Comparison of ENCODE assay signal across 9 mouse cellular contexts in genomic region chr5:9419964-9420363, GRCm38 (mm10).
DNase-seq lines count a peak whose midpoint lies in the region; ATAC-seq and TF ChIP-seq lines count a peak whose summit lies in the region.
"Had no signal": no experiment of that assay in that cellular context is flagged by ENCODE, and none has a peak within 500 bp of the region (broad histone marks: within the 10 kb centered on the region; RNA-seq: fewer than 3 reads in every experiment).

No protein-coding gene starts in this region.

- no peak overlapping the region for H3K27ac ChIP-seq in cerebellum, adult 2 months (ENCODE audit: insufficient read depth, low read length)
- no peak overlapping the region for H3K27ac ChIP-seq in lung, postnatal 0 days (ENCODE audit: low read length)
- no peak overlapping the region for H3K27ac ChIP-seq in midbrain, embryonic 14.5 days (replicated peaks; ENCODE audit: low read depth, low read length)
- H3K27ac ChIP-seq: limb, embryonic 15.5 days had no signal

- H3K27me3 ChIP-seq in cerebellum, adult 2 months (ENCODE audit: control insufficient read depth, insufficient read depth, low read length) = no peaks in the 10 kb centered on the region
- H3K27me3 ChIP-seq in lung, postnatal 0 days (replicated peaks; ENCODE audit: insufficient read depth, low read length) = no peaks in the 10 kb centered on the region
- H3K27me3 ChIP-seq in midbrain, embryonic 14.5 days (ENCODE audit: control insufficient read depth, insufficient read depth, low read length) = no peaks in the 10 kb centered on the region
- H3K27me3 ChIP-seq: limb, embryonic 15.5 days had no signal

- DNase-seq in cerebellum, adult 2 months = peak; percentile 20 to 33
- no peak for DNase-seq in cerebellum, adult 8-10 months
- peak; percentile 18 for DNase-seq in lung, postnatal 0 days (ENCODE audit: low spot score)
- DNase-seq in lung, postnatal 25 days (ENCODE audit: low spot score) = no peak
- peak; percentile 70 for DNase-seq in midbrain, embryonic 14.5 days
- DNase-seq in urinary bladder, adult 2 months (ENCODE audit: low spot score) = no peak
- DNase-seq in heart, adult 8-10 months (ENCODE audit: low spot score) = no peak

- WGBS in cerebellum, adult 2 months = 67% methylated on average over 1 of the region's 1 CpGs
- WGBS in lung, postnatal 0 days = 15% methylated on average over 1 of the region's 1 CpGs
- whole genome bisulfite sequencing in midbrain, embryonic 14.5 days = 71% methylated on average over 1 of the region's 1 CpGs

- H3K9me3 ChIP-seq in lung, postnatal 0 days (ENCODE audit: low read length) = no peaks in the 10 kb centered on the region
- no peaks in the 10 kb centered on the region for H3K9me3 ChIP-seq in midbrain, embryonic 14.5 days (ENCODE audit: control insufficient read depth, low read length)
- H3K9me3 ChIP-seq: limb, embryonic 15.5 days had no signal

- H3K4me3 ChIP-seq in cerebellum, adult 2 months (replicated peaks; ENCODE audit: insufficient read depth, low read depth, low read length) = no peak overlapping the region
- H3K4me3 ChIP-seq in lung, postnatal 0 days (ENCODE audit: low read depth, low read length) = no peak overlapping the region
- no peak overlapping the region for H3K4me3 ChIP-seq in midbrain, embryonic 14.5 days (replicated peaks; ENCODE audit: low read depth, low read length)
- H3K4me3 ChIP-seq: limb, embryonic 15.5 days had no signal

- no peaks in the 10 kb centered on the region for H3K36me3 ChIP-seq in lung, postnatal 0 days (ENCODE audit: insufficient read depth, low read length)
- no peaks in the 10 kb centered on the region for H3K36me3 ChIP-seq in midbrain, embryonic 14.5 days (ENCODE audit: control insufficient read depth, insufficient read depth, low read length)
- H3K36me3 ChIP-seq: limb, embryonic 15.5 days had no signal

- no peak for TF ChIP-seq EP300 in lung, postnatal 0 days (IDR thresholded peaks at IDR 0.05)

- ATAC-seq in lung, postnatal 0 days = peak; percentile 32; the same call in 1 of the 2 replicates
- ATAC-seq in granulocyte monocyte progenitor cell, adult 5-6 weeks (replicated peaks; ENCODE audit: poor library complexity, severe bottlenecking) = peak; percentile 35; the same call in 1 of the 2 replicates
- ATAC-seq in midbrain, embryonic 14.5 days (ENCODE audit: low FRiP score, low TSS enrichment) = peak; percentile 43; the same call in 1 of the 2 replicates

- H3K4me2 ChIP-seq in lung, postnatal 0 days (replicated peaks; ENCODE audit: low read depth, low read length) = no peak overlapping the region
- H3K4me2 ChIP-seq in midbrain, embryonic 14.5 days (ENCODE audit: low read length) = no peak overlapping the region
- H3K4me2 ChIP-seq: limb, embryonic 15.5 days had no signal

- TF ChIP-seq POLR2A in cerebellum, adult 2 months (IDR thresholded peaks at IDR 0.05; ENCODE audit: borderline replicate concordance, insufficient read depth, low read length) = no peak

- peak; percentile 30; the same call in 1 of the 2 replicates for TF ChIP-seq CTCF in cerebellum, adult 2 months (IDR thresholded peaks at IDR 0.05; ENCODE audit: borderline replicate concordance, insufficient read depth, low read depth, low read length)
- peak; percentile 57 for TF ChIP-seq CTCF in lung, postnatal 0 days (IDR thresholded peaks at IDR 0.05)

- no peak overlapping the region for H3K9ac ChIP-seq in lung, postnatal 0 days (replicated peaks; ENCODE audit: low read depth)
- H3K9ac ChIP-seq in midbrain, embryonic 14.5 days (replicated peaks; ENCODE audit: low read length) = no peak overlapping the region
- H3K9ac ChIP-seq: limb, embryonic 15.5 days had no signal

- H3K4me1 ChIP-seq in cerebellum, adult 2 months (ENCODE audit: control insufficient read depth, insufficient read depth, low read length) = no peaks in the 10 kb centered on the region
- H3K4me1 ChIP-seq in lung, postnatal 0 days (ENCODE audit: insufficient read depth, low read depth, low read length) = no peaks in the 10 kb centered on the region
- no peaks in the 10 kb centered on the region for H3K4me1 ChIP-seq in midbrain, embryonic 14.5 days (ENCODE audit: control insufficient read depth, insufficient read depth, low read length)
- H3K4me1 ChIP-seq: limb, embryonic 15.5 days had no signal

Comparison
In these comparisons a context has a peak if more than half of its experiments do, and no peak if none do; other contexts are left out.
1. DNase-seq: peak in cerebellum, adult 2 months (2 of 2), lung, postnatal 0 days (single experiment) and midbrain, embryonic 14.5 days (single experiment); none in cerebellum, adult 8-10 months (single experiment), lung, postnatal 25 days (single experiment), urinary bladder, adult 2 months (single experiment) and heart, adult 8-10 months (single experiment).
2. Peak in every context shown above with its lines, with median percentiles within 50 percentile points of each other: ATAC-seq.